Mouse (Mus musculus) spleen, postnatal 10 days (tissue): ENCODE data around the gene Ly6f.

Experiments
- DNase-seq, 2 experiments: peaks; one replicate each; pipeline ENCODE4 v3.0.0; 2021 to 2022; ENCODE audit warnings: low spot score in 2 of 2

The Ly6f gene

GRCm38 (mm10) chr15:75318584-75318983, 50.4 kb downstream of the Ly6f start:
- DNase-seq, result no peak

- no peak for DNase-seq
Observed at GRCm38 (mm10) chr15:75320104-75320503, 51.9 kb downstream of the Ly6f start.
